Mouse (Mus musculus) forebrain, embryonic 11.5 days (tissue): ENCODE results near the gene Dock8. TPM values are rescaled to one million over a fixed set of nuclear protein-coding genes. Genes with fewer than 3 reads are reported as not detected.

Source experiments
- ATAC-seq: fragments of 200-750 bp; cut with Nextera tagmentation; replicated peaks from 2 replicates; pipeline ENCODE4 v1.8.0; 2017; ENCODE audit warnings: moderate TSS enrichment; ENCODE audit not compliant: low FRiP score
- DNase-seq: peaks from one replicate; pipeline ENCODE4 v3.0.0-alpha.2; 2017; ENCODE audit warnings: low spot score
- H3K27ac ChIP-seq: fragments of 300-500 bp; sonication (generic); 2 replicates; pipeline ENCODE4 v1.5.1; 2014; ENCODE audit warnings: low read depth, low read length
- H3K27me3 ChIP-seq: fragments of 300-500 bp; sonication (generic); 2 replicates; pipeline ENCODE4 v1.6.1; 2014; ENCODE audit warnings: mild to moderate bottlenecking, low read length, mixed read lengths; ENCODE audit not compliant: control insufficient read depth, insufficient read depth
- H3K36me3 ChIP-seq: fragments of 300-500 bp; sonication (generic); 2 replicates; pipeline ENCODE4 v1.6.1; 2014; ENCODE audit warnings: mild to moderate bottlenecking, low read length, moderate library complexity, mixed read lengths; ENCODE audit not compliant: control insufficient read depth, insufficient read depth
- H3K4me1 ChIP-seq: fragments of 300-500 bp; sonication (generic); replicated peaks from 2 replicates; pipeline ENCODE4 v1.6.1; 2014; ENCODE audit warnings: low read length, mixed read lengths; ENCODE audit not compliant: control insufficient read depth, insufficient read depth
- H3K4me2 ChIP-seq: fragments of 300-500 bp; sonication (generic); 2 replicates; pipeline ENCODE4 v1.6.1; 2014; ENCODE audit warnings: low read depth, mild to moderate bottlenecking, low read length, moderate library complexity, mixed read lengths; ENCODE audit not compliant: severe bottlenecking
- H3K4me3 ChIP-seq: fragments of 300-500 bp; sonication (generic); 2 replicates; pipeline ENCODE4 v1.5.1; 2014; ENCODE audit warnings: low read depth, low read length
- H3K9ac ChIP-seq: fragments of 300-500 bp; sonication (generic); 2 replicates; pipeline ENCODE4 v1.6.1; 2014; ENCODE audit warnings: low read length
- H3K9me3 ChIP-seq: fragments of 300-500 bp; sonication (generic); 2 replicates; pipeline ENCODE4 v1.6.1; 2016; ENCODE audit warnings: low read length, mixed read lengths; ENCODE audit not compliant: control insufficient read depth
- WGBS: fragments of 180-500 bp; shearing (Covaris S2); extraction: QIAGEN DNeasy Blood & Tissue Kit; methylation state at CpG from one replicate; pipeline ENCODE4 v1.1.7; 2014; 5-methylcytosine and 5-hydroxymethylcytosine counted together
- polyA plus RNA-seq: library from polyadenylated mRNA; unstranded; fragments of >200 nt; fragmentation: Nextera tagmentation; extraction: Ambion mirVana; gene quantifications from 2 replicates; pipeline ENCODE4 v1.2.1, GENCODE M21; 2014

The Dock8 gene
- 1.3 and 1.6 TPM in 2 replicates for polyA plus RNA-seq

GRCm38 (mm10) chr19:24999201-24999886 lies at the start of gene Dock8:
Dock8 (plus strand) TSS chr19:24999534.
- 0 out of 2 replicates have a peak, but pooled peaks cover 2% of the 10 kb centered on the region for H3K4me1 ChIP-seq
- peak within 1 kb of the TSS; percentile 41 for H3K9ac ChIP-seq
- no peaks in the 10 kb centered on the region for H3K36me3 ChIP-seq
- peak within 1 kb of the TSS; percentile 94 for H3K4me2 ChIP-seq
- peak within 1 kb of the TSS; percentile 68 for H3K4me3 ChIP-seq
- H3K9me3 ChIP-seq = no peaks in the 10 kb centered on the region
- WGBS = under 1% methylated on average over 99 of the region's 109 CpGs
- DNase-seq (peak; percentile 72), ATAC-seq (peak; percentile 42; the same call in 1 of the 2 replicates)
- H3K27ac ChIP-seq = no peak within 1 kb of the TSS
- H3K27me3 ChIP-seq = peaks cover 44% of the 10 kb centered on the region

DNA sequence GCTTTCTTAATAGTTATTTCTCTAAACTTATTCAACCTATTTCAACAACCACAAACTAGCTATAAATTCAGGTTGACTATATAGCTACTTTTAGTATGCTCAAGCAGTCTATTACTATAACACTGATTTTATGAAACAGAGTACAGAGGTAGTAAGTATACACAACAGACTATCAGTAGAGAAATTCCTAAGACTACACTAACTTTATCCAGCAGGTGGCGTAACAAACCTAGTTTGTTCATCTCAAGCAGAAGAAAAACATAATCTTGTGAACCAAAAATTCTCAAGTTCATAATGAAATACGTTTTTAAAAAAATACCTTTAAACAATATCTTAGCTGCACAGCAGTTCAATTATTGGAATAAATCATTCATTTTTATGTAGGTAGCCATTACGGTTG lies 40.8 kb upstream of the Dock8 start:
- peaks cover 5% of the 10 kb centered on the region for H3K4me1 ChIP-seq
- no peaks in the 10 kb centered on the region for H3K27me3 ChIP-seq
- no peak overlapping the region for H3K27ac ChIP-seq
- H3K4me2 ChIP-seq = no peak overlapping the region
- H3K9ac ChIP-seq = no peak overlapping the region
- peaks cover 2% of the 10 kb centered on the region; the same call in 1 of the 2 replicates for H3K36me3 ChIP-seq
- WGBS = 46% methylated on average over 3 of the region's 3 CpGs
- H3K9me3 ChIP-seq = no peaks in the 10 kb centered on the region
- H3K4me3 ChIP-seq = no peak overlapping the region
- no peak for DNase-seq
- no peak for ATAC-seq

GRCm38 (mm10) chr19:24961172-24961962 lies 38.0 kb upstream of the Dock8 start, which contains the start of gene Cbwd1:
Cbwd1 (minus strand) TSS chr19:24961610.
- Histone ChIP-seq H3K4me2 (peak within 1 kb of the TSS; percentile 46), H3K27ac (no peak within 1 kb of the TSS), H3K9me3 (no peaks in the 10 kb centered on the region), H3K4me3 (peak within 1 kb of the TSS; percentile 72), H3K27me3 (no peaks in the 10 kb centered on the region), H3K36me3 (peaks cover under 1% of the 10 kb centered on the region; the same call in 1 of the 2 replicates), H3K4me1 (peaks cover 5% of the 10 kb centered on the region), H3K9ac (peak within 1 kb of the TSS; percentile 70)
- DNase-seq (peak; percentile 99), ATAC-seq (peak; percentile 100)
- under 1% methylated on average over 36 of the region's 36 CpGs for WGBS

- Histone ChIP-seq H3K9me3 (no peaks in the 10 kb centered on the region), H3K4me3 (no peak overlapping the region), H3K36me3 (no peaks in the 10 kb centered on the region), H3K27ac (no peak overlapping the region), H3K4me1 (no peaks in the 10 kb centered on the region), H3K4me2 (no peak overlapping the region), H3K9ac (no peak overlapping the region), H3K27me3 (no peaks in the 10 kb centered on the region)
- no peak for DNase-seq
- 91% methylated on average over 2 of the region's 2 CpGs for WGBS
- ATAC-seq = no peak
Observed at GRCm38 (mm10) chr19:24966203-24966602, 33.1 kb upstream of the Dock8 start.

- Histone ChIP-seq H3K9me3 (no peaks in the 10 kb centered on the region), H3K9ac (no peak overlapping the region), H3K27ac (no peak overlapping the region), H3K4me1 (no peaks in the 10 kb centered on the region), H3K36me3 (no peaks in the 10 kb centered on the region), H3K27me3 (no peaks in the 10 kb centered on the region), H3K4me2 (no peak overlapping the region), H3K4me3 (no peak overlapping the region)
- DNase-seq (no peak), ATAC-seq (no peak)
- 85% methylated on average over 2 of the region's 2 CpGs for WGBS
Observed at GRCm38 (mm10) chr19:24966941-24967340, 32.4 kb upstream of the Dock8 start.

DNA sequence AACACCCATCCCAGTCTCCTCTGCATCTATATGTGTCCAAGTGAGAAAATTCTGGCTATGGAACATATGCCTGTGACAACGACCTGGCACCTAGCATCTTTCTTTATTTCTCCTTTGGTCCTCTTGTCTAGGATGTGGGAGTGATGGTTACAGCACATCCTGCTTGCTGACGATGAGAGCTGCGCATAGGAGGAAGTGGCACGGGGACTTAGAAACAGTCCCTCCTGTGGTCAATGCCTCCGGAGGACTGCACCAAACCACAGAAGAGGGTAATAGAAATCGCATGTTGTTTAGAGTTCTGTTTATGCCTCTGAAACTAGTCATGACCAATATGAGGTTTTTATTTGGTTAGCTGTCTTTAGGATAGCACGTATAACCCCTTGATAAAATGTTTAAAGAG lies 28.0 kb upstream of the Dock8 start:
- no peaks in the 10 kb centered on the region for H3K4me1 ChIP-seq
- no peaks in the 10 kb centered on the region for H3K27me3 ChIP-seq
- no peak for ATAC-seq
- H3K9me3 ChIP-seq = no peaks in the 10 kb centered on the region
- no peak for DNase-seq
- WGBS = 84% methylated on average over 7 of the region's 7 CpGs
- H3K27ac ChIP-seq = no peak overlapping the region
- no peak overlapping the region for H3K4me2 ChIP-seq
- H3K36me3 ChIP-seq = no peaks in the 10 kb centered on the region
- no peak overlapping the region for H3K9ac ChIP-seq
- H3K4me3 ChIP-seq = no peak overlapping the region

DNA sequence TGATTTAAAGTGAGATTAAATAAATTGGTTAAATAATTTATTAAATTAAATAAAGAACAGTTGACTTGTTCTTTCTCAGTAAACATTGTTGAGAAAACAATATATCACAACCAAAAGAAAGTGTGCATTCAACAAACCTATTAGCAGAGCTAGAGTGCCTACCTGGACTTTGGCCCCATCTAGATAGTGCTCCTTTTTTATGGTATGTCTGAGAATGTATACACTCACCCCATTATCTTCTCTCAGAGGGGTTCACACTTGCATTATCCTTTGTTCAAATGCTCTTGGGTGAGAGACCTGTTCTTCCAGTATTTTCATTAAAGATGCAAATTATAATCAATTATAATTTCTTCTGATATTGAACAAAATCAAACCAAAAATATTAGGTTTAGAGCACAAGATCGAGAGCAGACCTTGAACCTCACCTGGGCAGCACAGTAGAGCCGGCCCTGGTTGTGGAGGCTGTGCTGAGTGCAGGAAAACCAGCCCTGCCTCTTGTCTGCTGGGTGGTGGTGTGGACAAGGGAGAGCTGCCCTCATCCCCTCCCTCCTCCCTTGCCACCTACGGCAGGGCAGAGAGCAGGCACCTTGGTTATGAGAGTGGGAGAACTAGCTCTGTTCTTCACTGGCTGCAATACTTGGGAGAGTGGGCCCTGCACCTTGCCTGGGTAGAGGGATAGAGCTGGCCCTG lies 26.5 kb upstream of the Dock8 start:
- no peaks in the 10 kb centered on the region for H3K4me1 ChIP-seq
- H3K4me3 ChIP-seq = no peak overlapping the region
- no peak overlapping the region for H3K4me2 ChIP-seq
- no peak overlapping the region for H3K27ac ChIP-seq
- ATAC-seq (no peak), DNase-seq (no peak)
- WGBS = 87% methylated on average over 3 of the region's 3 CpGs
- no peak overlapping the region for H3K9ac ChIP-seq
- no peaks in the 10 kb centered on the region for H3K27me3 ChIP-seq
- no peaks in the 10 kb centered on the region for H3K9me3 ChIP-seq
- H3K36me3 ChIP-seq = no peaks in the 10 kb centered on the region

DNA sequence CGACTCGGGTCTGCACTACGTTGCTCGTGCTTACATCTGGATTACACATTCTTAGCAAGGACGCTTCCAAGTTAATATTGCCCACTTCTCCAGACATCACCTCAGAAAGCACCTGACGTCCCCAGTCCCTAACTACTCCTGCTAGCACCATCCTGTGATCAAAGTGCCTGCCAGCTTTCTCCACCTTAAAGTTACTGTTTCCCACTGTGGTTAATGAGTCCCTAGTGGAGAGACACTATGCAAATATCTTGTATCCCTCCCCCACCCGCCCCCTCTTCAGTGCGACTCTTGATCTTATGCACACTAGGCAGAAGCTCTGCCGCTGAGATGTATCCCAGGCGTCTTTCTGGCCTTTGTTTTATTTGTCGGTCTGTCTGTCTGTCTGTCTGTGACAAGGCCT lies 21.3 kb upstream of the Dock8 start:
- Histone ChIP-seq H3K27ac (no peak overlapping the region), H3K9ac (no peak overlapping the region), H3K4me2 (no peak overlapping the region), H3K4me1 (no peaks in the 10 kb centered on the region), H3K9me3 (no peaks in the 10 kb centered on the region), H3K27me3 (no peaks in the 10 kb centered on the region), H3K36me3 (no peaks in the 10 kb centered on the region), H3K4me3 (no peak overlapping the region)
- 83% methylated on average over 11 of the region's 11 CpGs for WGBS
- ATAC-seq (no peak), DNase-seq (no peak)
